Mouse (Mus musculus) spleen, adult 2 months (tissue): ENCODE results near the gene Grik2.

Experiments
- CTCF ChIP-seq: fragments of 200-500 bp; IDR thresholded peaks from 2 replicates; pipeline ENCODE4 v1.5.1; 2011; ENCODE audit warnings: mild to moderate bottlenecking, inconsistent platforms; ENCODE audit not compliant: insufficient read depth, insufficient read length, insufficient replicate concordance; ENCODE audit errors: extremely low read depth
- POLR2A ChIP-seq: fragments of 200-500 bp; IDR thresholded peaks from 2 replicates; pipeline ENCODE4 v1.6.1; 2011; ENCODE audit warnings: low read depth, low read length, inconsistent platforms

GRCm38 (mm10) chr10:49790326-49790725 lies 1.8 kb upstream of the Grik2 start:
- TF ChIP-seq CTCF (no peak), POLR2A (no peak)
